Comparison of ENCODE assay signal across 12 mouse cellular contexts in the genomic region with DNA sequence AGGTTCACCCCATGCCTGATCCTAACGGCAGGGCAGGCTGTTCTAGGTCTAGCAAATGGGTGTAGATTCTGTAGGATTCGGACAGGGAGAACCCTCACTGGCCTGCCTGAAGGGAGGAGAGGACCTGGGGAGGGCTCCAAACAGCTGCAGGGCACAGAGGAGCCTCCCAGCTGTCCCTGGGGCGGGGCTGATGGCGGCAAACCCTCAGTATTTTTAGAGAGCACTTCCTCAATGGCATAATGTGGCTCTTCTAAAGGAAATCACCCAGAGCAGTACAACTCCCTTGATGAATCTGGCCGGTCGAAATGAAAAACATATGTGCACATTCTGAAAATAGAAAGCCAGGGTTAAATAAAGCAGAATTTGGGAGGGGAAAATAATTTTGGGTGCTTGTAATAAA.
DNase-seq lines count a peak whose midpoint lies in the region; ATAC-seq and TF ChIP-seq lines count a peak whose summit lies in the region.
"Had no signal": no experiment of that assay in that cellular context is flagged by ENCODE, and none has a peak within 500 bp of the region (broad histone marks: within the 10 kb centered on the region; RNA-seq: fewer than 3 reads in every experiment).

No protein-coding gene starts in this region.

- ATAC-seq in embryonic facial prominence, embryonic 13.5 days (ENCODE audit: insufficient number of reproducible peaks, insufficient read depth, low FRiP score, low TSS enrichment, low read depth) = no peak
- ATAC-seq in limb, embryonic 11.5 days (ENCODE audit: insufficient number of reproducible peaks, low FRiP score, low TSS enrichment, low read depth) = no peak
- ATAC-seq: forebrain, embryonic 15.5 days; lung, postnatal 0 days had no signal

- TF ChIP-seq POLR2A in heart, adult 2 months (IDR thresholded peaks at IDR 0.05; ENCODE audit: insufficient read depth, low read depth, low read length) = no peak

- TF ChIP-seq EP300 in heart, adult 2 months (IDR thresholded peaks at IDR 0.05; ENCODE audit: insufficient read depth, low read depth, low read length) = no peak

- 0 out of 2 replicates have a peak overlapping the region, but pooled peaks have one; percentile 7 for H3K4me2 ChIP-seq in embryonic facial prominence, embryonic 13.5 days
- no peak overlapping the region for H3K4me2 ChIP-seq in limb, embryonic 11.5 days (ENCODE audit: low read depth, severe bottlenecking)
- H3K4me2 ChIP-seq: forebrain, embryonic 15.5 days; hindbrain, embryonic 15.5 days had no signal

- WGBS in heart, adult 2 months = 38% methylated on average over 6 of the region's 6 CpGs
- WGBS in heart, embryonic 10.5 days = 59% methylated on average over 6 of the region's 6 CpGs
- 17% methylated on average over 6 of the region's 6 CpGs for WGBS in embryonic facial prominence, embryonic 13.5 days
- WGBS in limb, embryonic 11.5 days = 19% methylated on average over 6 of the region's 6 CpGs

- no peaks in the 10 kb centered on the region for H3K79me2 ChIP-seq in heart, adult 2 months (replicated peaks; ENCODE audit: control insufficient read depth, insufficient read depth, low read length)

- H3K27me3 ChIP-seq in heart, adult 2 months (ENCODE audit: control insufficient read depth, insufficient read depth, low read length) = no peaks in the 10 kb centered on the region
- no peaks in the 10 kb centered on the region for H3K27me3 ChIP-seq in heart, embryonic 10.5 days (ENCODE audit: insufficient read depth, poor library complexity, severe bottlenecking)
- no peaks in the 10 kb centered on the region for H3K27me3 ChIP-seq in embryonic facial prominence, embryonic 13.5 days
- H3K27me3 ChIP-seq in limb, embryonic 11.5 days (ENCODE audit: control insufficient read depth, insufficient read depth, low read length) = no peaks in the 10 kb centered on the region
- H3K27me3 ChIP-seq: forebrain, embryonic 15.5 days; hindbrain, embryonic 15.5 days had no signal

- peak overlapping the region; percentile 57 for H3K27ac ChIP-seq in heart, adult 2 months
- H3K27ac ChIP-seq in heart, embryonic 10.5 days = no peak overlapping the region
- H3K27ac ChIP-seq in embryonic facial prominence, embryonic 13.5 days = peak overlapping the region; percentile 66
- H3K27ac ChIP-seq in limb, embryonic 11.5 days (replicated peaks; ENCODE audit: low read depth, low read length) = peak overlapping the region; percentile 53; the same call in 1 of the 2 replicates
- H3K27ac ChIP-seq: forebrain, embryonic 15.5 days; hindbrain, embryonic 15.5 days had no signal

- H3K36me3 ChIP-seq in heart, adult 2 months (ENCODE audit: control insufficient read depth, insufficient read depth, low read length) = no peaks in the 10 kb centered on the region
- H3K36me3 ChIP-seq in heart, embryonic 10.5 days = no peaks in the 10 kb centered on the region
- H3K36me3 ChIP-seq in embryonic facial prominence, embryonic 13.5 days = peaks cover 9% of the 10 kb centered on the region; the same call in 1 of the 2 replicates
- H3K36me3 ChIP-seq in limb, embryonic 11.5 days (ENCODE audit: control insufficient read depth, insufficient read depth, low read length) = no peaks in the 10 kb centered on the region
- H3K36me3 ChIP-seq: forebrain, embryonic 15.5 days had no signal

- no peak for TF ChIP-seq CTCF in heart, adult 2 months (IDR thresholded peaks at IDR 0.05)

- peak; percentile 56 to 65 for DNase-seq in heart, adult 2 months
- no peak for DNase-seq in heart, embryonic 10.5 days (ENCODE audit: low spot score)
- DNase-seq in limb, embryonic 11.5 days (ENCODE audit: low spot score) = peak; percentile 45
- peak; percentile 9 for DNase-seq in thymus, postnatal 0 days (ENCODE audit: low spot score)
- no peak for DNase-seq in testis, postnatal 14 days (ENCODE audit: low spot score)
- no peak for DNase-seq in yolk sac, embryonic 10.5 days (ENCODE audit: low spot score)
- no peak for DNase-seq in layer of hippocampus, postnatal 36 days
- DNase-seq: cerebellum, adult 2 months had no signal

- no peak overlapping the region for H3K9ac ChIP-seq in heart, adult 2 months (ENCODE audit: low read depth, low read length)
- no peak overlapping the region for H3K9ac ChIP-seq in embryonic facial prominence, embryonic 13.5 days
- no peak overlapping the region for H3K9ac ChIP-seq in limb, embryonic 11.5 days (ENCODE audit: low read length)
- H3K9ac ChIP-seq: forebrain, embryonic 15.5 days; hindbrain, embryonic 15.5 days had no signal

- H3K4me1 ChIP-seq in heart, adult 2 months (ENCODE audit: control insufficient read depth, insufficient read depth, low read length) = peaks cover 8% of the 10 kb centered on the region
- H3K4me1 ChIP-seq in heart, embryonic 10.5 days = no peaks in the 10 kb centered on the region
- H3K4me1 ChIP-seq in embryonic facial prominence, embryonic 13.5 days = peaks cover 31% of the 10 kb centered on the region
- peaks cover 22% of the 10 kb centered on the region for H3K4me1 ChIP-seq in limb, embryonic 11.5 days (ENCODE audit: control insufficient read depth, insufficient read depth, low read length)

- no peak overlapping the region for H3K4me3 ChIP-seq in heart, adult 2 months
- no peak overlapping the region for H3K4me3 ChIP-seq in heart, embryonic 10.5 days
- no peak overlapping the region for H3K4me3 ChIP-seq in embryonic facial prominence, embryonic 13.5 days
- H3K4me3 ChIP-seq in limb, embryonic 11.5 days (ENCODE audit: low read depth, low read length) = no peak overlapping the region
- H3K4me3 ChIP-seq: forebrain, embryonic 15.5 days; hindbrain, embryonic 15.5 days had no signal

- H3K9me3 ChIP-seq in heart, embryonic 10.5 days = no peaks in the 10 kb centered on the region
- no peaks in the 10 kb centered on the region for H3K9me3 ChIP-seq in embryonic facial prominence, embryonic 13.5 days
- no peaks in the 10 kb centered on the region for H3K9me3 ChIP-seq in limb, embryonic 11.5 days (ENCODE audit: control insufficient read depth, low read length)
- H3K9me3 ChIP-seq: forebrain, embryonic 15.5 days; hindbrain, embryonic 15.5 days had no signal

- intact Hi-C loops in heart, adult 2 months (cut with DNase I) = no loop called here

Comparison
In these comparisons a context has a peak if more than half of its experiments do, and no peak if none do; other contexts are left out.
1. DNase-seq: peak in heart, adult 2 months (2 of 2), limb, embryonic 11.5 days (single experiment) and thymus, postnatal 0 days (single experiment); none in heart, embryonic 10.5 days (single experiment), testis, postnatal 14 days (single experiment), yolk sac, embryonic 10.5 days (single experiment) and layer of hippocampus, postnatal 36 days (0 of 2).